Comparison of ENCODE assay signal across 9 mouse cellular contexts in the genomic region with DNA sequence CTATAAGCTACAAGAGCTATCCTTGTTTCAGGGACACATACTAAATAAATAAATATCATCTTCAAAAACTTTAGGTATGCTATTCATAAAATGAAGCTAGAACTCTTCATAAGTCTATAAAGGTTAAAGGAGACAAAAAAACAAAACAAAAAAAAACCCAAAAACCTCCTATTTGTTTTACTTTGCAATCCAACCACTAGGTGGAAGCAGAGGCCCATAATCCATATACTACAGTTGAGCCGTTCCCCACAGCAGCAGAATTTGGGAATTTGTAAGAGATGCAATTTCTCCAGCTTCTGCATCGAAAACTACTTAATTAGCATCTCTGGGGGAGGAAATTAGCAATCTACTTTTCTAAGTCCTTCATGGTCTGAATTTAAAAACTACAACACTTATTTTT. TPM values are rescaled to one million over a fixed set of nuclear protein-coding genes. Genes with fewer than 3 reads are reported as not detected.
DNase-seq lines count a peak whose midpoint lies in the region; ATAC-seq and TF ChIP-seq lines count a peak whose summit lies in the region.
"Had no signal": no experiment of that assay in that cellular context is flagged by ENCODE, and none has a peak within 500 bp of the region (broad histone marks: within the 10 kb centered on the region; RNA-seq: fewer than 3 reads in every experiment).

No protein-coding gene starts in this region.

- H3K4me2 ChIP-seq in CH12.LX (ENCODE audit: insufficient read depth, low read depth, poor library complexity, severe bottlenecking): no peak overlapping the region
- no peak overlapping the region for H3K4me2 ChIP-seq in stomach, postnatal 0 days (replicated peaks; ENCODE audit: low read depth)

- H3K79me2 ChIP-seq in CH12.LX (replicated peaks; ENCODE audit: control insufficient read depth, extremely low read depth, insufficient read depth, poor library complexity, severe bottlenecking): peaks cover 3% of the 10 kb centered on the region; the same call in 1 of the 2 replicates

- H3K27ac ChIP-seq in CH12.LX (ENCODE audit: insufficient read depth, low read depth): no peak overlapping the region
- H3K27ac ChIP-seq in stomach, postnatal 0 days (replicated peaks): no peak overlapping the region
- H3K27ac ChIP-seq: macrophage had no signal

- intact Hi-C loops in left cerebral cortex, postnatal 25 days (cut with DNase I): no loop called here

- ATAC-seq in stomach, postnatal 0 days (ENCODE audit: low FRiP score, low TSS enrichment): no peak

- dilution Hi-C loops in CH12.LX (cut with MboI; ENCODE audit: extremely low pct_ligation_motif_present, extremely low pct_unique_long_range_greater_than_20kb, low sequenced_read_pairs): no loop called here

- H3K9me3 ChIP-seq in CH12.LX (replicated peaks; ENCODE audit: low read length): no peaks in the 10 kb centered on the region
- H3K9me3 ChIP-seq in stomach, postnatal 0 days (ENCODE audit: control insufficient read depth, low read length): no peaks in the 10 kb centered on the region

- H3K36me3 ChIP-seq in CH12.LX (replicated peaks in 1 of 2; ENCODE audit: control insufficient read depth in 1 of 2, insufficient read depth in 1 of 2, low read length in 1 of 2): peaks cover 8 to 26% of the 10 kb centered on the region in 2 experiments
- H3K36me3 ChIP-seq in stomach, postnatal 0 days (ENCODE audit: control insufficient read depth, insufficient read depth, low read length): no peaks in the 10 kb centered on the region

- no peak overlapping the region for H3K9ac ChIP-seq in CH12.LX (ENCODE audit: insufficient read depth, low read depth)
- no peak overlapping the region for H3K9ac ChIP-seq in stomach, postnatal 0 days (ENCODE audit: low read length)

- TF ChIP-seq RAD21 in CH12.LX (IDR thresholded peaks at IDR 0.05; ENCODE audit: low read depth, low read length): peak; percentile 99

- H3K27me3 ChIP-seq in CH12.LX (replicated peaks): no peaks in the 10 kb centered on the region
- no peaks in the 10 kb centered on the region for H3K27me3 ChIP-seq in stomach, postnatal 0 days (ENCODE audit: control insufficient read depth, insufficient read depth, low read length)

- peak; percentile 38 to 92; a peak in 3 of 4 replicates for TF ChIP-seq CTCF in CH12.LX (conservative IDR thresholded peaks at IDR 0.05 in 1 of 2, IDR thresholded peaks at IDR 0.05 in 1 of 2; ENCODE audit: low read depth in 2 of 2, low read length in 2 of 2)
- TF ChIP-seq CTCF in stomach, postnatal 0 days (IDR thresholded peaks at IDR 0.05; ENCODE audit: low read depth): peak; percentile 86

- in situ Hi-C loops in CH12.LX (cut with MboI; ENCODE audit: low pct_ligation_motif_present, low pct_unique_long_range_greater_than_20kb, low sequenced_read_pairs): no loop called here

- no peak for TF ChIP-seq EP300 in CH12.LX (IDR thresholded peaks at IDR 0.05; ENCODE audit: low read length)
- TF ChIP-seq EP300 in stomach, postnatal 0 days (optimal IDR thresholded peaks at IDR 0.05): no peak

- no peak overlapping the region for H3K4me3 ChIP-seq in CH12.LX (replicated peaks in 1 of 3; ENCODE audit: low read depth in 2 of 3, low read length in 2 of 3, poor library complexity in 1 of 3)
- H3K4me3 ChIP-seq in stomach, postnatal 0 days (ENCODE audit: low read depth, low read length): no peak overlapping the region

- peak; percentile 56 for DNase-seq in kidney, postnatal 10 days
- DNase-seq in kidney, adult 18-20 months: no peak
- peak; percentile 41 to 53 for DNase-seq in B cell, adult 2 months
- DNase-seq in CH12.LX (ENCODE audit: extremely low read depth): peak; percentile 65
- DNase-seq in cerebellum, adult 9-11 months: peak; percentile 4
- peak; percentile 32 to 40 for DNase-seq in left cerebral cortex, postnatal 25 days (ENCODE audit: low spot score in 2 of 2)
- DNase-seq in stomach, postnatal 0 days (ENCODE audit: low spot score): peak; percentile 15

- WGBS in stomach, postnatal 0 days: 2% methylated on average over 2 of the region's 2 CpGs

- no peak for TF ChIP-seq POLR2A in CH12.LX (IDR thresholded peaks at IDR 0.05; ENCODE audit: low read depth, low read length)

- H3K4me1 ChIP-seq in CH12.LX (ENCODE audit: control insufficient read depth in 1 of 2, insufficient read depth in 2 of 2): peaks cover 6 to 26% of the 10 kb centered on the region in 2 experiments; a peak in 3 of 4 replicates
- H3K4me1 ChIP-seq in stomach, postnatal 0 days (replicated peaks; ENCODE audit: control insufficient read depth, insufficient read depth): no peaks in the 10 kb centered on the region

TF ChIP-seq in CH12.LX, 34 proteins besides CTCF, POLR2A, EP300 and RAD21:
- peak; percentile 90 for TF ChIP-seq ZNF384 (IDR thresholded peaks at IDR 0.05; ENCODE audit: low read depth, low read length)
- TF ChIP-seq ZC3H11A (IDR thresholded peaks at IDR 0.05; ENCODE audit: low read depth, low read length): peak; percentile 87
- no peak for TF ChIP-seq MXI1 (IDR thresholded peaks at IDR 0.05; ENCODE audit: low read depth, low read length)
- TF ChIP-seq SMC3 (IDR thresholded peaks at IDR 0.05; ENCODE audit: low read depth, low read length): peak; percentile 94
- TF ChIP-seq MAZ (IDR thresholded peaks at IDR 0.05; ENCODE audit: low read depth, low read length): no peak
- TF ChIP-seq USF1 (IDR thresholded peaks at IDR 0.05; ENCODE audit: low read depth, low read length): no peak
- peak; percentile 55; the same call in 1 of the 2 replicates for TF ChIP-seq SIN3A (IDR thresholded peaks at IDR 0.05; ENCODE audit: low read length)
- TF ChIP-seq TCF12 (IDR thresholded peaks at IDR 0.05; ENCODE audit: low read depth, low read length): 0 out of 2 replicates have a peak, but pooled peaks have one; percentile 17
- no peak for TF ChIP-seq MAFK (IDR thresholded peaks at IDR 0.05; ENCODE audit: insufficient replicate concordance, low read length)
- peak; percentile 43; the same call in 1 of the 2 replicates for TF ChIP-seq NELFE (IDR thresholded peaks at IDR 0.05; ENCODE audit: low read depth, low read length)
- peak; percentile 52; the same call in 1 of the 2 replicates for TF ChIP-seq IRF4 (IDR thresholded peaks at IDR 0.05; ENCODE audit: low read depth, low read length)
- peak; percentile 60 for TF ChIP-seq JUND (conservative IDR thresholded peaks at IDR 0.05; ENCODE audit: low read depth, low read length)
- no peak for TF ChIP-seq ELF1 (IDR thresholded peaks at IDR 0.05; ENCODE audit: low read depth, low read length)
- no peak for TF ChIP-seq CHD2 (IDR thresholded peaks at IDR 0.05; ENCODE audit: low read length)

RNA-seq across cellular contexts. Expression of gene Jchain, which starts 8.5 kb away (rescaled TPM):
- total RNA-seq in CH12.LX (2012; rRNA removed) (477 and 729 TPM in 2 replicates), CH12.LX (2014; rRNA removed) (1,234 and 1,319 TPM in 2 replicates)
- polyA plus RNA-seq in CH12.LX (2012; ENCODE audit: insufficient read length, low read depth): 336 and 364 TPM in 2 replicates
- total RNA-seq in left cerebral cortex, postnatal 25 days (2021): under 1 TPM; 0.46 to 0.55 TPM
- 0.08 TPM in 1 of 2 replicates, not detected in the other for polyA plus RNA-seq in stomach, postnatal 0 days (2015; fragmentation: Nextera tagmentation; extraction: Ambion mirVana)

RNA-seq across cellular contexts. Expression of gene Enam, which starts 31.5 kb away (rescaled TPM):
- total RNA-seq in CH12.LX (2012; rRNA removed) (0.04 TPM in 2 replicates), CH12.LX (2014; rRNA removed) (not detected in 2 replicates)
- polyA plus RNA-seq in CH12.LX (2012; ENCODE audit: insufficient read length, low read depth): 0.09 TPM in 1 of 2 replicates, not detected in the other
- not detected for total RNA-seq in left cerebral cortex, postnatal 25 days (2021)
- polyA plus RNA-seq in stomach, postnatal 0 days (2015; fragmentation: Nextera tagmentation; extraction: Ambion mirVana): 0.02 TPM in 1 of 2 replicates, not detected in the other
- polyA plus RNA-seq: frontal cortex, adult 2 months; macrophage had no signal

RNA-seq across cellular contexts. Expression of gene Utp3, which starts 35.0 kb away (rescaled TPM):
- total RNA-seq in CH12.LX (2012; rRNA removed) (66.6 and 90.4 TPM in 2 replicates), CH12.LX (2014; rRNA removed) (55.5 and 55.9 TPM in 2 replicates)
- 169 and 197 TPM in 2 replicates for polyA plus RNA-seq in CH12.LX (2012; ENCODE audit: insufficient read length, low read depth)
- total RNA-seq in left cerebral cortex, postnatal 25 days (2021): 10 to 100 TPM; 23.8 to 25.0 TPM
- 34.5 and 34.9 TPM in 2 replicates for polyA plus RNA-seq in stomach, postnatal 0 days (2015; fragmentation: Nextera tagmentation; extraction: Ambion mirVana)

RNA-seq across cellular contexts. Expression of gene Rufy3, which starts 45.6 kb away (rescaled TPM):
- total RNA-seq in CH12.LX (2012; rRNA removed) (13.6 and 17.2 TPM in 2 replicates), CH12.LX (2014; rRNA removed) (17.4 and 19.9 TPM in 2 replicates)
- 21.8 and 22.3 TPM in 2 replicates for polyA plus RNA-seq in CH12.LX (2012; ENCODE audit: insufficient read length, low read depth)
- total RNA-seq in left cerebral cortex, postnatal 25 days (2021): 100 to 1,000 TPM; 176 to 178 TPM
- polyA plus RNA-seq in stomach, postnatal 0 days (2015; fragmentation: Nextera tagmentation; extraction: Ambion mirVana): 9.8 and 10.3 TPM in 2 replicates

Comparison
In these comparisons a context has a peak if more than half of its experiments do, and no peak if none do; other contexts are left out.
1. RNA of gene Jchain, which starts 8.5 kb away (total RNA-seq): 477 to 1,319 TPM in CH12.LX; 0.46 to 0.55 TPM in left cerebral cortex, postnatal 25 days; every median in the first group is over 100 times any median in the second.